Mouse (Mus musculus): Measurements from ENCODE around the gene Trh. TPM values are rescaled to one million over a fixed set of nuclear protein-coding genes. Genes with fewer than 3 reads are reported as not detected.
A peak's percentile ranks its signal among the peaks of the same experiment; 100 is the strongest.

Gene Trh
- total RNA-seq (2015) (not detected in 2 replicates), total RNA-seq (2017) (not detected in 2 replicates)

DNA sequence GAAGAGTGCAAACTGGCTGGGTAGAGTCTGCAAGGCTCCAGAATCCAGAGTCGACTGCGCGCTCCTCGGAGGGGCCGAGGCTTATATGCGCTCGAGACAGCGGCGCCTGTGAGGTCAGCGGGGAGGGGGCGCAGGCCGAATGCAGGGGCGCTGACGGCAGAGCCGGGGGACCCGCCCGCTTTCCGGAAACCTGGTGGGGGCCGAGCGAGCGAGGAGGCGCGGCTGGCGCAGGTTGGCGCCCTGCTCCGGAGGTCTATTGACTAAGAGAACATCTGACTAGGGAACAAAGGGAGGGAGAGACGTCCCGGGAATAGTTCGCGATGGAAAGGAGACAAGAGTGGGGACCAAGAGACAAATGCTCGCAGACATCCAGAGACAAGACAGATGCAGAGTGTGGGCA is at the start of gene Trh:
TSS of gene Trh (minus strand) at position 60 of the 400 bp plus-strand sequence.
- no peak for ATAC-seq (replicated peaks; ENCODE audit: poor library complexity)

DNA sequence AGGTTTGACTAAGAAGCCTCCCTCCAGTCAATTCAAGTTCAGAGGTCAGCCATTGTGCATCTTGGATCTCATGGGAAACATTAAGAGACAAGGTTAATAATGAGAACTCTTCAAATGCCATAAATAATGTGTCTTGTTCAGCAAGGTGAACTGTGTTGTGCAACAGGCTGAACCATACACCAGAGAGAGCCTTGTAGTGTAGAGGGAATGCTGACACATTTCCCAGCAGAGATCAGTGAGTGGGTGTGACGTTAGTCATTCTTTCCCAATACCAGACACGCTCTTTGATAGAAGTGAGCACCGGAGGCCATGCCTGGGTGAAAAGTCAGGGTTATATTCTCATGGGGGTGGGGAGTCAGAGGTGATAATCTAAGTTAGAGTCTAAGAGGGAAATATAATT is 46.4 kb upstream of the Trh start:
- no peak for ATAC-seq (replicated peaks; ENCODE audit: poor library complexity)

DNA sequence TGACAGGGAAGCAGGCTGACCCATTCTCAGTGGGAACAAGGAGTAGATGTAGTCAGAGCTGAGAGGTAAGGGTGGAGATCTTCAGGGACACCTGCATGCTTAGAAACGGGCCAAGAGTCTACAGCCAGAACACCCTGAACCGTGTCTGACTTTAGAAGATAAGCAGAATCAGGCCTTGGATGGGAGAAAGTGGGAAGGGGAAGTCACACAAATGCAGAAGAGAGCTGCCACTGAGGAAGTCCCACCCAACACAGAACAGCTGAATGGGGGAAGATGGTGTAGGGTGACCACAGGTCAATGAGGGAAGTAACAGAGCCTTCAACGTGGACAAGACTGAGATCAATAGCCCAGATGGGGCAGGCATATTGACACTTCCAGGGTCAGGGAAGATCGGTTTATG is 42.4 kb upstream of the Trh start:
- ATAC-seq (replicated peaks; ENCODE audit: poor library complexity) = peak; percentile 83

DNA sequence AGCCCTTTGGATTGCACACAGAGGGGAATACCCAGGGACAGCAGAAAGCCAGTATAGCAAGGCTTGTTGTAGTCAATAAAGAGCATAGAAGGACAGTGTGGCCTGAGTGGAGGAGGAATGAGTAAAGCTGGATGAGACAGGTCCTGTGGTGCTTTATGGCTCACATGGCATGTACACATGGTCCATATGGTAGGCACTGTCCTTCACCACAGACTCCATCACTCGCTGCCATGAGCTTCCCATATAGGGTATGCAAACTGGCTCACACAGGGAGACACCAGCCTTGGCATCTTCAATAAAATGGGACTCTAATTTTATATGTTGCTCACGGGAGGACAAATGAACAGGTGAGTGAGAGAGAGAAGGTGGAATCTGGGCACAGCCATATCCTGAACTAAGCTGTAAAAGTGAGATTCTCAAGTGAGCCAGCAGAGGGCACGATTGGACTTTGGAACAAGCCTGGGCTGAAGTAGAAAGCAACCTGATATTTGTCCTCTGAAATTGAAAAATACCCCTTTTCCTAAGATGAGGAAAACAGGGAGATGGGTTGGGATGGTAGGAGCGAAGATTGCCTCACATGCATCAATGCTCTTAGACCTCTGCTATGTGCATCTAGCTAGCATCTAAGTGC is 41.9 kb upstream of the Trh start:
- ATAC-seq (replicated peaks; ENCODE audit: poor library complexity) = peak; percentile 84

DNA sequence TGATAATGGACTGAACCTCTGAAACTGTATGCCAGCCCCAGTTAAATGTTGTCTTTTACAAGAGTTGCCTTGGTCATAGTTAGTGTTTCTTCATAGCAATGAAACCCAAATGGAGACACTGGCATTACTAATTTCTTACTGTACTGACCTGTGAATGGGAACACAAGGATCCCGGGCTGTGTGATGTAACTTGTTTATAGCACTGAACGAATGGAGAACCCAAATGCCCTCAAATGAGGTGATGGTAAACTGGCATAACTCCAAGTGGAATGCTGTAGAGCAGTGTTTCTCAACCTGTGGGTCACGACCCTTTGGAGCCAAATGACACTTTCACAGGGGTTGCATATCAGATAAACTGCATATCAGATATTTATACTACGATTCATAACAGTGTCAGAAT is 41.1 kb upstream of the Trh start:
- no peak for ATAC-seq (replicated peaks; ENCODE audit: poor library complexity)

DNA sequence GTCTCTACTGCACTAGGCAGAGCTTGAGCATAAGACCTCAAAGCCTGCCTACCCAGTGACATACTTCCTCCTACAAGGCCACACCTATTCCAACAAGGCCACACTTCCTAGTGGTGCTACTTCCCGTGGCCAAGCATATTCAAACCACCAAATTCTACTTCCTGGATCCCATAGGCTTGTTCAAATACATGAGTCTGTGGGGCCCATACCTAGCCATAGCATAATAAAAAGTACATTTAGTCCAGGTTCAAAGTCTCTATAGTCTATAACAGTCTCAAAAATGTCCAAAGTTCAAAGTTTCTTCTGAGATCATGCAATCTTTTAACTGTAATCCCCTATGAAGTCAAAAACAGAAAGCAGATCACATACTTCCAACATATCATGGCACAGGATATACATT is 32.7 kb upstream of the Trh start:
- ATAC-seq (replicated peaks; ENCODE audit: poor library complexity) = no peak

DNA sequence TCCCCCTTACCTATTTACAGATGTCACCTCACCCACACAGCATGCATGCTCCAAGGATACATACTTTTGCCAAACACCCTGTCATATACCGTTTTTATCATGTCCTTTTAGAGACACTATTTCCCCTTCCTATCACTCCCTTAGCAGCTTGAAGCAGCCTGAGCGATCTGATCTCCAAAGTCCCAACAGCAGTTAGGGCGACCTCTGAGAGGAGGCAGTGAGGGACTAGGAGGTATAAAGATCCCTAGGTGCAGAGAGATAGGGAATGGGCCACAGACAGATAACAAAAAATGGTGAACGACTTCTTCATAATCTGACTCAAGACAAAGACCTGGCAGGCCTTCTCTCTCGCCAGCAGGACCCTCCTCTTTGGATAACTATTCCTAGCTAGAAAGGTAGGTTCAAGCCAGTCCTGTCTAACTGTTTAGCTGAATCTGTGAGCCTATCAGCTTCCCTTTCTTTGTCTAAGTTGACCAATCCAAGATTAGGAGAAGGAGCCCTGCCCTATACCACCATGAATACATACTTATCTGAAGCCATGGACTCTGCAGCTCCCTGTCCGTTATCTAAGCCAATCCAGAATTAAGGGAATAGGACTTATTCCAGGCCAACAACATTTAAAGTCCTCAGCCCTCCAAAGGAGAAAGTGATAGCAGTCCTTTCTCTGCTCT is 29.3 kb upstream of the Trh start:
- ATAC-seq (replicated peaks; ENCODE audit: poor library complexity) = peak; percentile 89

DNA sequence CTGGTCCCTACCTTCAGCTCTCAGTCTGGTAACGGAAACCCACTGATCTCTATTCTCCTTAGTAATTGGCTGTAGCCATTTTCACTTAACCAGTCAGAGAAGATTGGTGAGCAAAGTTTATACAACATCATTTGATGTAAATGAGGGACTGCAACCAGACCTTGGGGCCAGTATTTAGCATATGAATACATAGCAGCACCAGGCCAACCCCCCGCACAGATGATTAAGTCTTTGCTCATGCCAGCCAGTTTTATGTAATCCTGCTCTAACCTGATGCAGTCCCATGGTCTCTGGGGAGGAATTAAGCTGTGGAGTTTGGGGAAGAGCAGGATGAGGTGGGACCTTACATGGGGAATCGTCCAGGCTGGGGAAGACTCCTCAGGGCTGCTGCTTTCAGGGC is 28.2 kb upstream of the Trh start:
- no peak for ATAC-seq (replicated peaks; ENCODE audit: poor library complexity)

DNA sequence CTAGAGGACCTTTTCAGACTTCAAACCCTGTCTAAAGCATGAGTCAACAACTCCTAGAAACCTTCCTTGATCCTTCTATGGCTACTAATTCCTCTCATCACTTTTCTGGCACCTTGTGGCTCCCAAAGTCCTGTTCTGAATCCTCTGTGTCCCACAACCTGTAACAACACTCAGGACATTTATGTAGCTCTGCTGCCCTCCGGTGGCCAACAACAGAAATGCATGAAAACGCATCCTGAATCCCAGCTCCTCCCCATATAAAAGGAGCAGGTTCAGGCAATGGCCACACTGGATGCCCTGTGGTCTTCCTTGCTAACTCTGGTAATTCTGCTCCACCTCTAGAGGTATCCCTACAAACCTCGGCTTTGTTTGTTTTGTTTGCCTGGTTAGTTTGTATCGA is 24.6 kb upstream of the Trh start:
- peak; percentile 78 for ATAC-seq (replicated peaks; ENCODE audit: poor library complexity)

DNA sequence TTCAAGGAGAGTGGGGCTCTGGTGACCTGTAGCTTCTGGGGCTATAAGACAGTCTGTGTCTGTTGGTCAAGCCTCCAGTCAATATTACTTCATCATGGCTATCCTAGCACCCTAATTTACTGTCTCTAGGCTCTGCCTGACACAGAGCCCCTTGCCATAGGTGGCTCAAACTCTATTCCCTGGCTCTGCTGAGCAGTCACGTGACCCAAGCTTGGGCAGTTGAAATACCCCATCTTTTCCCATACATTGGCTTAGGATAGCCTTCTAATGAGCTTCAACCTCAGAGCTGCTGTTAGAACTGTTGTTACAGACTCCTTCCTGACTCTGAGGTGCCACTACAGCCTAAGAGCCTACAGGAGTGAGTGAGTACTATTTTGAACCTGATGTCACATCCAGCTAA is 23.6 kb upstream of the Trh start:
- no peak for ATAC-seq (replicated peaks; ENCODE audit: poor library complexity)

DNA sequence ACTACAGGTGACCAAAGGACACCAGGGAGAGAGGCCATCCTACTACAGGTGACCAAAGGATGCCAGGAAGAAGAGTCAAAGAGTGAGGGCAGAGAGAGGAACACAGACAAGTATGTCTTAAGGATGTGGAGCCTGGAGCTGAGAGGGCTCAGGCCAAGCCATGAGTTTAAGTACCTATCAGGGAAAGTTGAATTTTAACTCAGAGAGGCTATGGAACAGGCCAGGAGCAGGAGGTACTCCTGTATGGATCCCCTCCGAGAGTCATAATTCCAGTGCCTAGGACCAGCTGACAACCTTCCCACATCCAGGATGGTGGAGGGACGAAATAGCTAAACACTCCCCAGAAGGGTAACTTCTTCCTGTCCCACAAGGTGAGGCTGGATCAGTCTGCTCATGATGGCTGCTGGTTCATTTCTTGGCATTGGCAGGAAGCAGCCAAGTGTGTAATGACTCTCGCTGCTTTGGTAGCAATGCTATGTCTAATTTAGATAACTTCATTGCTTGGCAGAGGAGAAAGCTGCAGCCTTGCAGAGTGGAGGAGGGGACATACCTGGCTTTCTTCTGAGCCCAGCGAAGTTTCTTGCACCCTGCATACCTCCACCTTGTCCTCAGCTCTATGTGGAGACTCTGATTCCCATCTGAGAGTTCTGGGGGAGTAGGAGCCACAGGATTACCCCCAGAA is 16.9 kb upstream of the Trh start:
- ATAC-seq (replicated peaks; ENCODE audit: poor library complexity) = no peak

DNA sequence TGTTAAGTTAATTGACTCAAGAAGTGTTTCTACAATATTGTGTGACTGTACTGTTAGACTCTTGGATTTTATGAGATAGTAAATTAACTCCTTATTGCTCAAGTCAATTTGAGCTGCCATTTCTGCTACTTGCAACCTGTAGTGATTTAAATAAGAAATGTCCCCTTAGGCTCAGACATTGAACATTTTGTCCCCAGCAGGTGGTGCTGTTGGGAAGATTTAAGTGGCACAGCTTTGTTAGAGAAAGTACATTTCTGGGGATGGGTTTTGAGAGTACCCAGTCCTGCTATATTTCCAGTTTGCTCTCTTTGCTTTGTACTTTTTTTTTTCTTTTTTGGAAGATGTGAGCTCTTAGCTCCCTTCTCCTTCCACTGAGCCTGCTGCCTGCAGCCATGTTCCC is 10.9 kb upstream of the Trh start:
- ATAC-seq (replicated peaks; ENCODE audit: poor library complexity) = no peak

DNA sequence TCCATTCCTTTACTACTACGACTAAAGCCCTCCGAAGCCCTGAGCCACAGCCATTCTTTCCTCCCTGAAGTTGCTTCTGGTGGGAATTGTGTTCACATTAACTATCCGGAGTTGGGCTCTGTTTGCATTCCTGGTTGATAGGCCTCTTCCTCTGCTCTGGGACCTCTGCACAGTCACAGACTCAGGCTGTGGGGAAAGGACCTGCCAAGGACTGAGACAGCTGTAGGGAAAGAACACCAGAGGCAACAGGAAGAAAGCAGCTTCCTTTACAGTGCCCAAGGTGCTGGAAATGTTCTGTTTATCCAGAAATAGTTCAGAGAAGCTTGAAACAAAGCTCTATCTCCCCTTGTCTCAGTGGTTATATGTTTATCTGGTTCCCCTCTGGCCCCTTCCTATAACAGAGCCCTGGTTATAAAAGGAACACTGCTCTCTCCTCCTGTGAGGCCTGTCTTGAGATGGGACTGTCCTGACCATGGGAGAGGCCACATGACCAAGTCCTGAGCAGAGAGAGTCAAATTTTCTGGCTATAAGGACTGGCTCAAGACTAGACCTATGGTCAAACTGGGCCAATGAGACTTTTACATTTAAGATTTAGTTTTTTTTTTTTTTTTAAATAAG is 8.9 kb upstream of the Trh start:
- ATAC-seq (replicated peaks; ENCODE audit: poor library complexity) = no peak

DNA sequence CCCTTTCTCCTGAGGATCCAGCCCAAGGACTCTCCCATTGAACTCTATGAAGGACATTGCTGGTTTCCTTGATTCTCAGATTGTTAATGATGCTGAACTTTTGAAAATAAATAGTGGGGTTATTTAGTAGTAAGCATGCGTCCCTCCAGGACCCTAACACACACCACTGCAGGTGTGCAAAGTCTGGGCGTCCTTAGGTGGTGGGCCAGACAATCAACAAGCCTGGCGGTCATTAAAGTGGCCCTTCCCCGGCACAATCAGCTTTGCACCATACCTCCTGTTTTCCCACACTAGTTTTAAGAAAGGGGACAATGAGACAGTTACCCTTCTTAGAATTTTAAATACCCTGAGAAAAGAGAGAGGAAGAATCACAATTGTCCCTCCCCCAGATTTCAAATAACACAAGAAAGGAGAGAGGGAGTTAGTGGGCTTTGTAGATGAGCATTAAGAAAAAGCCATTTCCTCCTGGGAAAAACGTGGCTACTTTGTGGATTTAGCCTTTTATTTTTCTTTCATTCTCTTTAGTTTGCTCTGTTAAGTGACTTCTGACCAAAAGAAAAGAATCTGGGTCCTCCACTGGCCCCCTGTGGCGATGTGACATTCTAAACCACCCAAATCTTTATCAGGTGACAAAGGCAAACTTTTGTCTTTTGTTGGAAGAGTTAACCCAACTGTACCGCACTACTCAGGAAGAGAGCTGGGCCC is 2.9 kb upstream of the Trh start:
- ATAC-seq (replicated peaks; ENCODE audit: poor library complexity) = no peak

DNA sequence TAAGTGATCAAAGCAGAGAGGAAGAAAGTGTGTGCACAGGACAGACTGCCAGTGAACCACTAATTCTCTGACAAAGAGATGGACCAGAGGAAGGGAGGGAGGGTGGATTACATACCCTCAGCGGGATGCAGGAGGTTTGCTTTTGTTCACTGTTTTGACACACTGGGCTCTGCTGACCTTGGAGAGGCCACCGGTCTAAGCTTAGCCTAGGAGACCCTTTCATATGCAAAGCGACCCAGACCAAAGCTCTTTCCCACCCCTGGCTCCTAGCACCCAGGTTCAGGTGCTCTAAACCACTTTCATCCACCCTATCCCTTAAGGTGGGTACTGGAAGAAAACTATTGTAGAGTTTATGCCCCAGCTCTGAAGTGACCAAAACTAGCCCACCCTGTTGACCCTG is 1.9 kb upstream of the Trh start:
- ATAC-seq (replicated peaks; ENCODE audit: poor library complexity) = no peak

DNA sequence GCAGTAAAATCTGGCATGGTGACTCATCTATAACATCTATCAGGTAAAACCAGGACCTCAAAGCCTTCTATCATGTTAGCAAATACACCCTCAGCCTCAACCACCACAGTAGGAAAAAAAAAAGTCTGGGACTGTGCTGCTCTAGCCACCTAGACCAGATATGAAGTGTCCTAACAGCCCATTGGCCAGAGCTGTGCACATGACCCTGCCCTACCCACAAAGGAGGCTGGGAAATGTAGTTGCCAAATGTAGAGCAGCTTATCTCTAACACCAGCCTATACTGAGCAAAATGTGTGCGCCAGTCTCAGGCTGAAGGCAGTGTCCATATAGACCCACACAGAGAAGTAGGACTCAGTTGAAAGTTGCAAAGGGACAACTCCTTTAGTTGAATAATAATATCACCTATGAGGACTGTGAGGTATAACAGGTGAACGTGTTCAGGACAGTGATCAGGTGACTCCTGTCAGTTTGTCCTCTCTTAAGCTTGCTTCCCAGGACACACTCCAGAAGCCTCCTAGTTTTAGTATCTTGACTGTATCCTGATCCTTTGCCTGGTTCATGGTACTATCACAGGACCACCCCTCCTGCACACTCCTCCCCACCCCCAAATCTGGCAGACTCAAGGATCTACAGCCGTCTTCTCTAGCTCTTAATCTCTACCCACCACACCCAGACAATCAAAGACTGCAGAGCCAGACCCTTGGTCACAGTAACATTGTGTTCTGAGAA is 3.1 kb downstream of the Trh start:
- peak; percentile 97 for ATAC-seq (replicated peaks; ENCODE audit: poor library complexity)

DNA sequence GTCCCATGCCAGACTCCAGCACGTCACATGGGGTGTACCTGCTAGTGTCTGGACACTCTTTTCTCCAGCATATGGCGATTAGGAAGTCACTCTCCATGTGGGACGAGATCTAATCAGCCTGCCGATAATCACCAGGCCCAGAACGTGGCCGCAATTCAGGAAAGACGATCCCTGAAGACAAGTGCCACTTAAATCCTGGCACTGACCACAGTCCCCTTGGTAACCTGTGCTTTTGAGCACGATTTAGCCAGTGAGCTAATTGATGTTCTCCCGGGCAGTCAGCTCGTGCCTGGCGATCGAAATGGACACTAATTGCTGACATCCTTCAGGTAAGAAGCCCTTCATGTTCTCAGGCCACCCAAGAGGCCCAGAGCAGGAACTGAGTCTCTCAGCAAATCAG is 9.4 kb downstream of the Trh start:
- ATAC-seq (replicated peaks; ENCODE audit: poor library complexity) = no peak

DNA sequence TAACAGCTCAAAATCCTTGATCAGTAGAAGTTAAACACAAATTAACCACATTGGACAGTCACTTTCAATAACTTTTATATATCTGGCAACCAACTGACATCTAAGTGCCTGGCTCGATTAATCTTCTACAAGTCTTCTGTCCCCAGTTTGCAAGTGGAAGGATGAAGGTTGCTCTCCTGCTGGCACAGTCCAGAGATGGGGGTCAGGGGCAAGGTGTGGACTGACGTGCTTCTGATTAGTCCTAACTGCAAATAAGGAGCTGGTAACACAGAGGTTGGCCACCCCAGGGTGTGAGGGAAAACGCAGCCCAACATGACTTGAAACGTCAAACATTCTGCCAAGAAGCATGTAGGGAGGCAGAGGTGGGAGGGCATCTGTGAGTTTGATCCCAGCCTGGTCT is 12.7 kb downstream of the Trh start:
- no peak for ATAC-seq (replicated peaks; ENCODE audit: poor library complexity)

DNA sequence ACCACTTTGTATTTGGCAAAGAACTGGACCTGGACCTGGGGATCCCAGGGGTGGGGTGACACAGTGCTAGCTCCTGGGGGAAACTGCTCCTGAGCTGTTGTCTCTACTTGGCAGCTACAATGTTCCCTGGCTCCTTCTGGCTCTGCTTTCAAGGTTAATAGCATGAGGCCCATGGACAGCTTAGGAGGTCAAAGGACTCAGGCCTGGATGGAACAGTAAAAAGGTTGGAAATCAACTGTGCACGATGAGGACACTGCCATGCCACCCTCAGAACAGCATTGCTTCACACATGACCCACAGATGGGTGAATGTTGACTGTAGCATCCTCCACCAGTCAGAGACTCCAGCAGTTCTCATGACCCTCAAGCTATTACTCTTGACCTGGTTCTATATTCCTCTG is 13.1 kb downstream of the Trh start:
- no peak for ATAC-seq (replicated peaks; ENCODE audit: poor library complexity)

DNA sequence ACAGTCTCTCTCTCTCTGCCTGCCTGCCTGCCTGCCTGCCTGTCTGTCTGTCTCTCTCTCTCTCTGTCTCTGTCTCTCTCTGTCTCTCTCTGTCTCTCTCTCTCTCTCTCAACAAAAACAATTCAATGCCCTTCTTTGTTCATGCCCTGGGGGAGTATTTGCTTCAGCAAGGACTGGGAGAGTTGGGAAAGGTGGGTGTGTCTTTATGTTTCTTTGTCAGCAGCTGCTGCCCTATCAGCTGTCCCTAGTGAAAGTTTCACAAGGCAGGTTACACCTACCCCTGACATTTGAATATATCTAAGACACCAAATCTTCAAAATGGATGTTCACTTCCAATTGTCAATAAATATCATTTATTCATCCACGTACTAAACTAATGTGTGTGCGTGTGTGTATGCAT is 14.9 kb downstream of the Trh start:
- ATAC-seq (replicated peaks; ENCODE audit: poor library complexity) = no peak

DNA sequence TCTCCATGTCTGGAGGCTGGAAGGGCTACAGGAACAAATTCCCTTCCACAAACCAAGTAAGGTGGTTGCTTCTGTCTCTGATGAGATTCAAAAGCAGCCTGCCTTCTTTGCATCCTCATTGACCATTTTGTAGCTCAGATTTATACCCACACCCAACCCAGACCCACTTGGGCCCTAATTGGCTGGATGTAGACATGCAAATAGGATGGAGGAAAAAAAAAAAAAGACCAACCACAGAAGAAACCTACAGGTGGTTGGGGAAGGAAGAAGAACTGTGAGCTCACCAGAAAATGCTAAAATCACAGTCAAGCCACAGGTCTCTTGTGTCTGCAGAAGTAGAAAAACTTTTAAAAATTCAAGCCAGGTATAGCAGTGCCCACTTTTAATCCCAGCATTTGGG is 15.3 kb downstream of the Trh start:
- no peak for ATAC-seq (replicated peaks; ENCODE audit: poor library complexity)
